Mouse (Mus musculus) monocyte, adult 5-6 weeks (primary cell): Measurements from ENCODE around the gene Sart1. TPM values are rescaled to one million over a fixed set of nuclear protein-coding genes. Genes with fewer than 3 reads are reported as not detected.
"Not testable (repeated sequence)": the region's sequence is repeated elsewhere in the genome, so short reads cannot be mapped to it uniquely, and the experiment has no call there.

Source experiments
- ATAC-seq: fragments of 153-309, 156-312 bp; replicated peaks from 2 replicates; pipeline ENCODE4 v1.8.0; 2017; ENCODE audit warnings: mild to moderate bottlenecking; ENCODE audit not compliant: low TSS enrichment, insufficient number of reproducible peaks, severe bottlenecking, poor library complexity, low FRiP score
- total RNA-seq: library from RNA; stranded (forward); fragments of 200-1000, 200-491, 200-594 nt; gene quantifications from 3 replicates; pipeline ENCODE4 v1.2.3, GENCODE M21; 2017

Sart1 gene
- total RNA-seq, 1 experiment from 2014 or later: 133 TPM

DNA sequence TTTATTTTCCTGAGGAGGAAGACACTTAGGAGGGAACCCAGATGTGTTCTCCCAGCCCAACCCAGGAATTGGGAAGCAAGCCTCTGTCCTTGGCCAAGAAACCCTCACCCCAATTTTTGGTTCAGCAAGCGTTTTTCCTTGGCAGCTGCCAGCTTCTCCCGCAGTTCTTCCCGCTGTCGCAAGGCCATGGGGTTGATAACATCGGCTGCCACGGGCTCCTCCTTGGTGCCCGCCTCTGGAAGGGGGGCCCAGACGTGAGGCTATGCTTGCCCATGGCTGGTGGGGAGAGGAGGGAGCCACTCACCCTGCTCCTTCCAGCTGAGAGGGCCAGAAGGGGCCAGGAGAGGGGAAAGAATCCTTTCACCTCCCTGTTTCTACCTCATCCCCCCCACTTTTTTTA is 3.8 kb downstream of the Sart1 start:
- no peak for ATAC-seq

DNA sequence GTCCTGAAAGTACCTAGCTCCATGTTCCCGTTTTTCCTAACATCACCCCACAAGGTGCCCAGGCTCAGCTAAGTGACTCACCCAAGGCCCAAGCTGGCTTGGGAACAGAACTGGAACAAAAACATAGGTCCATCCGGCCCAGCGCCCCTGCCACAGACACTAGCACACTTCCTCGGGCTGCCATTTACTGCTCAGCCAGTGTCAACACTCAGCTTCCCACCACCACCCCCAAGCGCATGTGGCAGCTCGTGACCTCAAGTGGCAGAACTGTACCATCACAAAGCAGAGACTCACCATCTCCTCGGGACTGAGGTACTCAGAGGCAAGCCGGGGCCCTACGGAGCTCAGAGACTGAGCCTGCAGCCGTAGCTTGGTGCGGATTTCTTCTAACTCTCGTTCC is 5.2 kb downstream of the Sart1 start:
- ATAC-seq: no peak

DNA sequence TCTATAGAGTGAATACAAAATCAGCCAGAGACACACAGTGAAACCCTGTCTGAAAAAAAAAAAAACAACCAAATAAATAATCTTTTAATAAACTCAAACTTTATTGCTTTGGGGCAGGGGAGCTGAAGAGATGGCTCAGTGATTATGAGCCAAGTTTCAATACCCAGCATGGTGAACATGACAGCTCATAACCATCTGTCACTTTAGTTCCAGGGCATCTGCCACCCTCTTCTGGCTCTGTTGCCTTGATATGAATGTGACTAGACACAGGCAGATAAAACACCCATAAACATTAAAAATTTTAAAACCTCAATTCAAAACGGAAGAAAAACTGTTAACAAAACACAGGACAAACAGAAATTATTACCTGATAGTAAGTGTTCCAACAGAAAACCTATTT is 11.1 kb downstream of the Sart1 start:
- no peak for ATAC-seq

DNA sequence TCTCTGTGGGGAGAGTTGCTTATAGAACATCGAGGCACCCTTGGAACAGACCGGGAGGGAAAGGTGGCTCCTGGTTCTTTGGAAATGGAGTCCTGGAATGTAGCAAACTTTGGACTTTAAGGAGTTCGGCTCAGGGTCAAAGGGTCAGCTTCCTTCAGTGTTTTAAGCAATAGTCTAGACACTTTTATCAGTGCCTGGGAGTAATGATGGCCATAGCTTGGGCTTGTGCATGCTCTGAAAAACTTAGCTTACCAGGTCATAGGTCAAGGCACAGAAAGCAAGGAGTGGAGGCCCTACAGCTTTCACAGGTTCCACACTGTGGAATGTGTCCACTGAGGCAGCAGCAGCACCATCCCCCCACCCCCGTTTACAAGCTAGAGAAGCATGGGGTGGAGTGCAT is 13.8 kb downstream of the Sart1 start:
- no peak for ATAC-seq

DNA sequence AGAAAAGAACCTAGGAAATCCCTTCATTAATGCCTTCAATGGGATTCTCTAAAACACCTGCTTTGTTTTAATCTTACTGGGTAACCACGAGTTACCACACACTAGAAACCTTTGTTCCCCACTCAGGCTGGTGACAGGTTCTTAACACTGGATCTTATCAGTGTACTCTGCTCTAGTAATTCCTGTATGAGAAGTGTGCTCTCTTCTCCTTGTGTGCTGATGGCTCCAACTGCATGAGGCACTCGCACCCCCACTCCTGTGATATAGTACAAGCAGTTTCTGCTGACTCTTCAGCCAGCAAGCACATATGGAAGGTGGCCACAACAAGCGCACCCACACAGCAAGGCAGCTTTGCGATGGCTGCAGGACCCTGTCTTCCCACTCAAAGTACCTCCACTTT is 14.3 kb downstream of the Sart1 start:
- no peak for ATAC-seq

DNA sequence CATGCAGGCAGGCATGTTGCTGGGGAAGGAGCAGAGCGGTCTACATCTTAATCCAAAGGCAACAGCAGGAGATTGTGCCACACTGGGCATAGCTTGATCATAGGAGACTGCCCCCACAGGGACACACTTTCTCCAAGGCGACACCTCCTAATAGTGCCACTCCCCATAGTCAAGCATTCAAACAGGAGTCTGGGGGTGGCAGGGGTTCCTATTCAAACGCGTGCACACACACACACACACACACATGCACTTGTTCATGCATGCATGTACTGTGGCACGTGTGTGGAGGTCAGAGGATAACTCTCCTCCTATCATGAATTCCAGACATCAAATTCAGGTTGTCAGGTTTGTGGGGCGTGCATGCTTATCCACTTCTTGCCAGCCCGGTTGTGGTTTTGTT is 15.8 kb downstream of the Sart1 start:
- no peak for ATAC-seq

DNA sequence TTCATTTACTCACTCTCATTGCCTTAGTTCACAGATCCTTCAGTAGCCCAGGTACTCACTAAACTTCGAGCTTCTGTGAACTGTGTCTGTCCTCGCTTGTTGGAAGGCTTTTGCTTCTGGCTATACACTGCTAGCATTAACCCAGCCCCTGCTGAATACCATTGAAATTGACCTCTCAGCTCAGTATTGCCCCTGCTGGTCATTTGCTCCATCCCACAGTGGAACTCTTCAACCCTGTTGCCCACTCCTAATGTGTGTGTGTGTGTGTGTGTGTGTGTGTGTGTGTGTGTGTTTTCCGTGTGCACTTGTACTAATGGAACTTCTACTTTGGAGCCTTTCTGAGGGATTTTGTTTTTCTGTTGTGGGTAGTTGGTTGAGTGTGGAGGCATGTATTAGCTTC is 17.6 kb downstream of the Sart1 start:
- no peak for ATAC-seq

DNA sequence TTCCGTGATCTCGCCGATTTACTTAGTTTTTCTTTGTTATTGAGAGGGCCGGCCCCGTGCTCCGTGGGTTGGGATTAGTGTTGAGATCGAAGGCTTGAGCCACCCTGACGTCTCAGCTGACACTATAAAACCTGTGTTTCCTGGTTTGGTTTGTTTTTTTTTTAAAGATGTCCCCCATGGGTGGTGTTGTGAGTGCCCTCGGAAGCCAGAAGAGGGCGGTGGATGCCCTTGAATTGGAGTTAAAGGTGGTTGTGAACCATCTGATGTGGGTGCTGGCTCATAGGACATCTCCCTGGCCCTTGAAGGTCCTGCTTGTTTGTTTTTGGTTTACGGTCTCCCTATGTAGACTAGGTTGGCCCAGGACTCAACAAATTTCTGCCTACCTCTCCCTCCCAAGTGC is 21.0 kb downstream of the Sart1 start:
- ATAC-seq: no peak

DNA sequence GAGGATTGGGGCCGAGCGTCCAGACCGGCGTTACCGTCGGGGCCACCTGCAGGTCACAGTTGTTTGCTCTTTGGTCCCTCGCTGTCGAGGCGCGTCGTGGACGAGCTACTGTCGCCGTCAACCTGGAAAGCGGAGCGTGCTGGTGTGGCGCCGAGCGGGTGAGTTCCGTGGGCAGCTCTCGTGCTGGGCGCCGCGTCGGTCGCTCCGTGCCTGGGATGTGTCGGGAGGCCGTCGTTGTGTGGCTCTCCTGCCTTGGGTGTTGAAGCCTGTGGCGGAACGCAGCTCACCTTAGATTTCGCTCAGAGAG is 21.5 kb downstream of the Sart1 start, which contains the start of gene Banf1:
Gene Banf1 (minus strand): TSS at position 116 of the 307 bp plus-strand sequence.
- ATAC-seq: no peak

DNA sequence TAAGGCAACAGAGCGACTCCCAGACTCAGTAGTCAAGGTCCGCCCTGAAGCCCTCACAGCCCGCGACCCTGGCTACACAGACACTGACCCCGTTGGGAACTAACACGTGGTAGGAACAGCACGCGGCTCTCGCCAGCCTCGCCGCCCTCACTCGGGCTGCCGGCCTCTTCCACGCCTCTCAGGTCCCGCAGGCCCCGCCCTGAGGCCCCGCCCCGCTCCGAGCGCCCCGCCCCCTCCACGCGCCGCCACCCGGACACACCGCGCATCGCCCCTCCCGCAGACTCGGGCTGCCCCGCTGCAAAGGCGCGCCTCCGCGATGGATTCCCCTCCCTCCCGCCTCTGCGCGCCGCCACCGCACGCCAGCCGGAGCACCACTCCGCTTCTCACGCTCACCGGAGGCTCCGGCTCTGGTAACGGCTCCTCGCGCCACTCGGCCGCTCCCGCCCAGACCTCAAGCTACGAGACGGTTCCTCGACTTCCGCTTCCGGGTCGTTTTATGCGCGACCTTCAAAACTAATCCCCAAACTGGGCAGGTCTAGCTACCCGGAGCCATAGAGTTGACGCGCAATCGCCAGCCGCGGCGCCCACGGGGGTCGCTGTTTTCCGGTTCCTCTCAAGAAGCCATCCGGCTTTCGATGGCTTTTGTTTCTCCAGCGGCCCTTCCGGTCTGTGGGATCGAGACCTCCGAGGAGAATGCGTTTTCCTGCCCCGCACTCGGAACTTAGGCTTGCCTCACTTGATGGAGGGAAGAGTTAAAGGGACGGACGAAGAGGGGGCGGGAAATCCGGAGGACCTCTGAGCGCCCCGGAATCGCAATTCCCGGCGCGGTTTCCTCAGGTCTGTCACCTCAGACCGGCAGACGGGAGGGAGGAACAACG is 22.1 kb downstream of the Sart1 start, which contains the start of gene Eif1ad:
Gene Eif1ad (plus strand): TSS at position 567 of the 878 bp plus-strand sequence.
- peak; percentile 78 for ATAC-seq

DNA sequence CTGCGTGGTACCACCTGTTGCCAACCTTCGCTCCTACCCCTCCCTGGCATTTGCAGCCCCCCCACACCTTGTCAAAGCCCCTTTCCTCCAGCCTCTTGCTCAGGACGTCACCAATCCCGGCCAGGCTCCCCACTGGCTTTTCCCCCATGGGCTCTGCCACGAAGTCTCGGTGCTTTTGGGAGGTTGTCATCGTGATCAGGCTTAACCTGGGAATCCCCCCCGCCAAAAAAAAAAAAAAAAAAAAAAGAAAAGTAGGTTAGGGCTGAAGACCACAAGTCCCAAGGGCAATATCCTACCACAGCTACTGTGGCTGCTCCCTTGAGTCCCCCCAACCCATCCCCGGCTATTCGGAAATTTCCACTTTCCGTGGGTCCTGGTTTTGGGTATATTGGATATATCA is 22.8 kb downstream of the Sart1 start:
- no peak for ATAC-seq

DNA sequence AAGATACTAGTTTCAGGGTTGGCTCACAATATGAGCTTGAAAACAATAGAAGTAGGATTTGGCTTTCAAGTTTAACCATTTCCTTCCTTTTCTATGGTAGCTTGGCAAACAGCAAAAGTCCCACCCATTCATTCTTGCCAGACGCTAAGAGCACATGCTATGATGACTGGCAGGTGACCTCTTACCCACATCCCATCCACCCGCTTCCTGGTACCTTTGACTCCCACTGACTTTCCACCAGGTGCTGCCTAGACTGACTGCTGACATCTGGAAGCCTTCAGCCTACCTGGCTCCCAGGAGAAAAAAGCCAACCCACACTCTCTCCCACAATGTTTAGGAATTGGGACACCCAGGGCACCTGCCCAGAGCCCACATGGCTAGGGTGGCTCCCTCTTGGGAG is 24.4 kb downstream of the Sart1 start:
- ATAC-seq: no peak

DNA sequence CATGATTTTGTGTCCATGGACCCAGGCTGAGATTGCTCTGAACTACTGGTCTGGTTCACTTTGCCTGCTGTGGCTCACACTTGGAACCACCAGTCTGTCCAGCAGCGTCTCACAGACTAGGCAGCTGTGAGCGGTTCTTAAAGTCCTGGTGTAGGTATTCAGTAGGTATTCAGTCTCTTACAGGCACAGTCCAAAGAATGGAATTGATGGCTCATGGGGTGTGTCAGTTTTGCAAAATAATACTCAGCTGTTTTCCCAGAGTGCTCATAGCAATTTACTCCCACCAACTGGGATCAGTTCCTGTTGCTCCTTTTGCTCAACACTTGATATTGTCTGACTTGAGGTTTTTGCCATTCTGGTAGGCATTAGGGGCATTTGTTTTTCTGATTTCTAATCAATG is 26.3 kb downstream of the Sart1 start:
- no peak for ATAC-seq

DNA sequence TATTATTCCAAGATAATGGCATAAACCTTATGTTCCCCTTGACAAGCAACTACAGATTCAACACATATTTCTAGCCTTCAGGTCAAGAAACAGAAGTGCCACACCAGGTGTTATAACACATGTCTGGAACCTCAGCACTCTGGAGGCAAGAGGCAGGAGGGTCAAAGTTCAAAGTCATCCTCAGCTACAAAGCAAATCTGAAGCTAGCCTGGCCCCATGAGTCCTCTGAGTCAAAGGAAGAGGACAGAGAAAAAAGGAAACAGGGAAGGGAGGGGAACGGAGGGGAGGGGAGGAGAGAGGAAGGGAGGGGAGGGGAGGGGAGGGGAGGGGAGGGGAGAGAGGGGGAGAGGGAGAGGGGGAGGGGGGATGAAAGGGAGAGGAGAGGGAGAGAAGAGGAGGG is 32.4 kb downstream of the Sart1 start:
- no peak for ATAC-seq

DNA sequence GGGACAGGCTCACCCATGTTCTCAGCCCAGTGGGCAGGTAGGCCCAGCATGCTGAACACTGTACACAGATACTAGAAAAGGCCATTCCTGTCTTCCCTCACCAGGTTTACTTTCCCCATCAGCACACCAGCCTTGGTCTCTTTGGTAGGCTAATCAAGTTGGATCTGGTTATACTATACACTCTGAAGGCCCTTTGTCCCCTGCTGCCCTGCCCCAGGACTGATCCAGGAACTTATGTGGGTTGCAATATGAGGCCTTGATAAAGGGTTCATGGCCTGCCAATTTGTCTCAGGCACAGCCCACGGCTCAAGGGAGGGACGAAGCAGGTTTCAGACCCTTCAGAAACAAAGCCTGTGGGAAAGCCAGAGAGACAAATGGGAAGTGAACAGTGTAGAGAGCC is 34.9 kb downstream of the Sart1 start:
- no peak for ATAC-seq

DNA sequence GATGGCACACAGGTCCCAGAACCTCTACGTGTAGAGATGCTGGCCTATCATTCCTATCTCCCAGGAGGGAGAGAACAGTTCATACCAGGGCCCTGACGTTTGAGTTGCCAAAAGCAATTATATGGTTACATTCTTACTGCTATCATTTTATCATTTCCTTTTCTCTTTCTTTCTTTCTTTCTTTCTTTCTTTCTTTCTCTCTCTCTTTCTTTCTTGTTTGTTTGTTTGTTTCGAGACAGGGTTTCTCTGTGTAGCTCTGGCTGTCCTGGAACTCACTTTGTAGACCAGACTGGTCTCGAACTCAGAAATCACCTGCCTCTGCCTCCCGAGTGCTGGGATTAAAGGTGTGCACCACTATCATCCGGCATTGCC is 39.0 kb downstream of the Sart1 start, which contains the start of gene Cst6:
Gene Cst6 (minus strand): TSS at position 73 of the 372 bp plus-strand sequence.
- not testable (repeated sequence) for ATAC-seq

DNA sequence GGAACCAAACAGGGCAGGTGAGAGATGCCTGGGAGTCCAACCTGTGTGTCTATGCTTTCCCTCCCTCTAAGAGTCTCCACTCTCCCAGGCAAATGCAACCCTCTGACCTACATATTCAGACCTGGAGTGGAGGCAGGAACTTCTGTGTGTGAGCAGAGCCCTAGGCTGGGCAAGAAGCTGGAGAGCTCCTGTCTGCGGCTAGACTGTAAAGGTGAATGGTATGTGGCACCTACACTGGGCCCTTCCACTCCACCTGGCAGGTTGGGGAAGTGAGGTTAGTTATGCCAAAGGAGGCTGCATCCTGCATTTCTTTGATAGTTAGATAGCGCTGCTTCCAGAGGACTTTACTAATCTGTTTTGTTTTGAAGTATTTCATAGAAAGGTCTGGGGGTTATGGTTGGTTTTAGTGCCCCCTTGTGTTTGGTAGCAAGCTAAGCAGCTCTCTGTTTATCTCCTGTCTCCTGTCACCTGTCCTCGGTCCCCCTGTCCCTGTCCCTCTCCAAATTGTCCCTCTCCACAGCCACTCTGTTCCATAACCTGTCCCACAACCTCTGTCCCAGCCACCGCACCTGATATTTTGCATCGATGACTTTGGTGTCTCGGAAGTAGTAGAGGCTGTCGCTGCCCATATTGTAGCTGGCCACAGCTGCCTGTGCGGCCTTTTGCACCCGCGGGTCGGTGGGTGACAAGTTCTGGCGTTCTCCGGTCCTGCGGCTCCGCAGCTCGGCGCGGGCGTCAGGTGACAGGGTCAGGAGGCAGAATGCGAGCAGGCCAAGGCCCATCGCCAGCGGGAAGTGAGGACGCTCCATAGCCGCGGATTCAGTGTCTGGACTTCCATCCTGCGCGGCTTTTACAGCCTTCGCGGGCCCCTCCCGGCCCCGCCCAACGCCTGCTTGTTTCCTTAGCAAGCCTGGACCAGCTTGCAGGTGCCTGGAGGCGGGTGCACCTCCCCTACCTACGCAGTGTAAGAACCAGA is 39.7 kb downstream of the Sart1 start:
- ATAC-seq: 0 out of 2 replicates have a peak, but pooled peaks have one; percentile 41

DNA sequence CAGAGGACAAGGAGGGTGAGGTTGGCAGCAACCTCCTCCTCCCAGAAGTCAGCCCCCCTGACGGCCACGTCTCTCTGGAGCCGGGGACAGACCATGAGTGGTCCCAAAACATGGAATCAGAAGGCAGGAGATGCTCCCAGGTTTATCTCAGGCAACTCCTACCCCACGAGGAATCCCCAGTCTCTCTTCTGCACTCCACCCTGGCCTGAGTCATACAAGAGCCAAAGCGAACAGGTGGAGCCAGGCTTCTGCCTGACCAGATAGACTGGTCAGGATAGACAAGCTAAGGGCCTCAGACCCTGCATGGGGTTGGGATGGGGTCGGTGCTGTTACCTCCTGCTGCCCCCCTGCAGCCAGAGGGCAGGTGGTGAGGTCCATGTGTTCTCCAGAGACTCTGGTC is 40.4 kb downstream of the Sart1 start:
- ATAC-seq: no peak

DNA sequence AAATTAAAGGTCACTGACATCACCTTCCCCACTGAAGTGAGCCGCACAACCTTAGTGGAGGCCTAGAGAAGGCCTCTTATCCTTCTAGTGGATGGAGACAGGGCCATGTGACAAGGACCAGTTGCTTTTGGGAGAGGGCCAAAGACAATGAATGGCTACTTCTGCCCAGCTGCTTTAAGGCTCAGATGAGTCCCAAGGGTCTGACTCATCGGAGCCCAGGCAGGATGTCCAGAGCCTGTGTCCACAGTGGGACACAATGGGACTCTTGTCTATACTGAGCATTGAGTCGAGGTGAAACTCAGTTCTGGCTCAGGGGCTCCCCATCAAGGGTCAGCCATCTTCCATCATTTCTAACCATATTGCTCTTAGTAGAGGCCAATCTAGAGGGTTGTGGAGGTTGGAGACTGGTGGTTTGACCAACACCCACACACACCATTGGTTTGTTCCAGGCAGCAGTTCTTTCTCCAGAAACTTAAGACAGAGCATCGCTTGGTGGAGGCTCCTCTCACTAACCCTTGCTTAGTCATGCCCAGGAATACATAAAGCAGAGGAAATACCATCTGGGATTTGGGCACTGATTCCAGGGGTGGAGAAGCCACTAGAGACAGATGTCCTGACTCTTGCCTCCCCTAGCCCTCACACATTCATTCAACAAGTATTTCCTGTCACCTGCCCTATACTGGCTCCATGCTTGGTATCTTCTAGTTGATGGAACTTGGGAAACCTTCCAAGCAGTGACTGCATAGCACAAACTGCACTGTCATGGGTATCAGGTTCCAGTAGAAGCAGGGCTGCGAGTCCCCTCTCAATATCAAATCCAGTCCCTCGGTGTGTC is 43.0 kb downstream of the Sart1 start:
- ATAC-seq: no peak
